Mouse (Mus musculus): ENCODE results near the gene C1qc.

C1qc gene

DNA sequence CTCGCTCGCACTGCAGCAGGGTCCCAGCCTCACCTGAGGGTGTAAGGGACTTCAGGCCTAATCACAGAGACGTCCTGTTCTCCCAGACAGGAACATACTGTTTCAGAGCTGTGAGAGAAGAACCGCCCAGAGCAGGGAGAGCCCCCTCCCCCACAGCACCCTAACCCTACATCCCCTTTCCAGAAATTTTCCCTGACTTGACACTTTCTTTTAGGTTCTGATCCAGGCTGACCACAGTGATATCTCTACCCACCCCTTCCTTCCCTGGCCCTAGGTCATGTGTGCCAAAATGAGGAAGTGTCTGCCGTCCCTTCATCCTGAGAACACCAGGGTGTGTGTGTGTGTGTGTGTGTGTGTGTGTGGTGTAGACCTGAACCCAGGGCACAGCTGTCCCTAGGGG, at the start of gene C1qc:
C1qc (minus strand) TSS at position 255 of the 400 bp plus-strand sequence.
- DNase-seq (ENCODE audit: low read depth): peak; percentile 76

DNA sequence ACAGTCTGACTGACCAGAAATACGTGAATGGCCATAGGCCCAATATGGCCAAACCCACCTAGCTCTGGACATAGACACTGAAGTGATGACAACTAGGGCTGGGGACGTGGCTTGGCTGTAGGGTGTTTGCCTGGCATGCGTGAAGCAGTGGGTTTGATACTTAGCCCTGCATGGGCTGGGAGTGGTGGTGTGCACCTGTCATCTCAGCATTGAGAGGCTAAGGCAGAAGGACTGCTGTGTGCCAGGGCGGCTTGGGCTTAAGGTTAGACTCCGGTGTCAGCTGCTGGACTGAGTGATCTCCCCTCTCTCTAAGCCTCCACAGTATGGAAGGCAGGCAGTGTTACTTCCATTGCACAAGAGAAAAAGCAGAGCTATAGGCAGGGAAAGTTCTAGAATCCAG, 45.1 kb upstream of the C1qc start:
- DNase-seq (ENCODE audit: low read depth): no peak

DNA sequence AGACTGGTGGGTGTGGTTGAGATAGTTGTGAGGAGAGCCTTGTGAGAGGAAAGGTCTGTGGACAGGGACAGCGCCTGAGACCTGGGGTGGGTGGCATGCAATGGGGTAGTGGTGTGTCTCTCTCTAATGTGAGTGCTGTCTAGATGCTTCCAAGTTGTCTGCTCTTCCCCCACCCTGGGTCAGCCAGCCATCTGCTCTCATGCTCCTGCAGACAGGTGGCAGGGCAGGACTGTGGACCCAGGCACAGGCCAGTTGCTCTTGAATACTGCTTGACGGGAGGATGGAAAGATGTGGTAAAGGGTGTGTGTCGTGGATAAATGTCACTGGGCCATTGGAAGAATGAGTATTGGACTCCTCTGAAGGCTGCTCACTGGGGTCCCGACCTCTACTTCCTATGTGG, 44.5 kb upstream of the C1qc start:
- no peak for DNase-seq (ENCODE audit: low read depth)

DNA sequence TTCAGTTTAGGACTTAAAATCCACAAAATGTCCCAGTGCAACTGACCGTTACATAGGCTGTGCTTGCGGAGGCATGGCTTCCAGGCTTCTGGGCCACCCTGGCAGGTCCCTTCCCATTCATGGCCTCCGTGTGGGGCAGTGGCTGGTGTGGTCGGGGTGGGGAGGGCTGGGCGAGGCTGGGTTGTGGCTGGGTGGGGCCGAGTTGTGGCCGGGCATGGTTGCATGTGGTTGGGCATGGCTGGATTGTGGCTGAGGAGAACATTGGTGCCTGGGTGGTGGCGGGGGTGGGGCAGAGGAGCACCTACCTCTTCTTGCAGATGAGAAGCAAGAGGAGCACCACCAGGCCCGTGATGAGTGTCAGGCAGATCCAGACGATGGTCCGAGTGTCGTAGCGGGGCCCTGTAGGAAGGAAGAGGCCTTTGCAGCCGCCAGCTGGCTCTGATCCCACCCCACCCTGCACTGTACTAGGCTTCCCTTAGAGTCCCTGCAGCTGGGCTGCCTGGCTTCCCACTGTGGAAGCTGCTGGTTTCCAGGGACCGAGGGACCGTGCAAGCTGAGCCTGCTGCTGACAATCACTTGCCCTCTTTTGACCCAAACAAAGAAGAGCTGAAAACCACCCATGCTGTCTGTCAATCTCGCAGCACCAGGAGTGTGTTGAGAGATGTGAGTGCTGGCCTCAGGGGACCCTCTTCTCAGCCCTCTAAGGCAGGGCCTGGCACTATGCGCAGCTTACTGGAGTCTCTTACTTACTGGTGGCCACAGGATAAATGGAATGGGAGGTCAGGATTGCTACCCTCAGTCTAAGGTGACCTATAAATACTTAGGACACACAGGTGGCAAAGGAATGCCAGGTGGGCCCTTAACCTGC, 42.1 kb upstream of the C1qc start:
- no peak for DNase-seq (ENCODE audit: low read depth)

DNA sequence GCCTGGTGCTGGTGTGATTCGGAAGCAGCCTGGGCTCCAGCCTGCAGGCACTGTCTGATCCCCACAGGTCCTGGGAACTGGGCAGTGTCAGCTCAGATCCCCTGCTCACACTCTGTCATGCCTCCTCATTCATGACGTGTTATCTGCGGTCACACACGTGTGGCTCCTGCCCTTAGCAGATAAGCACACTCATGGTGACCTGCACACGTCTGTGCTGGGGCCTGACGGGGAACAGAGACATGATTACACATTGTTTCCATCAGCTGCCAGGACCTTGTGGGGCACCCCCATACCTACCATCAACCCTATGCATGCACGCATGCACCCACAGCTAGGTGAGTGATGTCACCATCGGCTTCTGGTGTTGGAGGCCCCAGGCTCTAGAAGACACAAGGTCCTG, 37.6 kb upstream of the C1qc start:
- peak; percentile 11 for DNase-seq (ENCODE audit: low read depth)

DNA sequence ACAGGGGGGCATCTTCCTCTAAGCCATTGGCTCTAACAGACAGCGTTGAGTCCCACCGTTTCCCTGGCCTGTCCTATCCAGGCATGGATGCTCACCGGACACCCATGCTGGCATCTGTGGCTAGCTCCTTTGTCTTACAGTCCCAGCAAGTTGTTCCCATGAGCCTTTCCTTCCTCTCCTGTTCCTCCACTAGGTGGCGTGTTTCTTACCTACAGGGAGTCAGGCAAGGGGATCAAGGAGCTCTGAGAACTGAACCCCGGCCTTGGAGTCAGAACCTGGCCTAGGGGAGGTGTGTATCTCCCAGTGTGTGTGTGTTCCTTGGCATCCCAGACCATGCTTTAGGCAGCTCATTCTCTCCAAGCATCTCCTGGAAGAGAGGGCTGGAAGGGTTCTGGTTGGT, 36.1 kb upstream of the C1qc start:
- peak; percentile 58 for DNase-seq (ENCODE audit: low read depth)

DNA sequence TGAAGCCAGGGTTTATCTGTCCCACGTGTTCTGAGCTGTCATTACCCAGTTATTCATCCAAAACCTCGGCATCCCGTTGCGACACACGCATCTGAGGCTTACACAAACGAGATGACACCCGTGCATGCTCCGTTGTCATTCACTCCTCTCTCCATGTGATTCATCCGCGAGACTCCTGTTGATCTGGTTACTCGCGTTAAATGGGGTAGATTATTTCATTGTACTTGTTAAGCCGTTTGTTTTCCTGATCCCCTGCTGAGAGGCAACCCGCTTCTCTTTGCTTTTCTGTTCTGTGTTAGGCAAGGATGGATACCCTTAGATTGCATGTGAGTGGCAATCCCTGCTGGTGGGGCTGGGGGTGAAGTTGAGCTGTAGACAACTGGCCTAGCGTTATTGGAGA, 32.9 kb upstream of the C1qc start:
- DNase-seq (ENCODE audit: low read depth): no peak

DNA sequence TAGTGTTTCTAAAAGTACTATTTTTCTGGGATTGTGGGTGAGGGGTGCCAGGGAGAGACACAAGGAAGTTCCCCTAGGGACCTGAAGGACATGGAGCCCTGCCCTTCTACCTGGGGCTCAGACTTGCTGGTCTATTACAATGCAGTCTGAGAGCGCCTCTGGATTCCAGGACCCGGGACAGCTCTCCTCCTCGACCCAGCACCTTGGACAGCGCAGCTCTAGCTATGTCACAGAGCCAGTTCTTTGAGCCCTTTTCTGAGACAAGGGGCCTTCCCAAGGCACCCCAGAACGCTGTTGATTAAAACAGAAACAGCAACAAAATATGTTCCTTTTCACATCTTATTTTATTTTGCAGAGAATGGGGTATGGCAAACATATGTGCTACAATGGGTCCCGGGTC, 31.7 kb upstream of the C1qc start:
- peak; percentile 58 for DNase-seq (ENCODE audit: low read depth)

DNA sequence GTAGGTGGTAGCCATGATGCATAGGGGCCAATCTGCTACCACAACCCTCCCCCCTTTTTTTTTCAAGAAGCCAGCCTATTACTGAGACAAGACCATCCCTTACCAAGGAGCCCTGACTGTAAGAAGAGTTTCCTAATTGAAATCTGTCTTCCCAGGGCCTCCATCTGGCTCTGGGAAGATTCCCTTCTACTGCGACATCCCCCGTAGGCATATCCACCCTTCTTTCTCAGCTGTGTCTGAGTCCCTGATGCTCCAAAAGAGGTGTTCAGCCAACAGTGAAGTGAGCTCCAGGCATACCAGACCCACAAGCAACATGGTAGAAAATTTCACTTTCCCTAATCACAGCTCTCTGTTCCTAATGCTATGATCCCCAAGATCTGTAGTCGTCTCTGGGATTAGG, 26.7 kb upstream of the C1qc start:
- DNase-seq (ENCODE audit: low read depth): no peak

DNA sequence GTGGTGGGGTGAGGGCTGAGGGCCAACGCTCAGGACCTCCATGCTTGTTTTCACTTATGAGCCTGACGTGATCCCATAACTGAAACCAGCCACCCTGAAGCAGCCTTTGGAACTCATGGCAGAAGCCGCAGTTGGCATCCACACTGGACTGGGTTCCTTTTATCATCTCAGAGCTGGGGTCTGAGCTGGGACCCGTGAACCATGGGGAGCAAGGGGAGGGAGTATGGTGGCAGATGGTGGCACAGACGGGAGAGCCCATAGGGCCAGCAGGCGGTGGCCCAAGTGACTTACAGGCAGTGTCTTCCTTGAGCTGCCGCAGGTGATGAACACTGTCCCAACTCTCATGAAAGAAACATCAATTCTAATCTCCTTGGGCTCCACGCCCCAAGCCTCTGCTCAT, 26.0 kb upstream of the C1qc start:
- no peak for DNase-seq (ENCODE audit: low read depth)

DNA sequence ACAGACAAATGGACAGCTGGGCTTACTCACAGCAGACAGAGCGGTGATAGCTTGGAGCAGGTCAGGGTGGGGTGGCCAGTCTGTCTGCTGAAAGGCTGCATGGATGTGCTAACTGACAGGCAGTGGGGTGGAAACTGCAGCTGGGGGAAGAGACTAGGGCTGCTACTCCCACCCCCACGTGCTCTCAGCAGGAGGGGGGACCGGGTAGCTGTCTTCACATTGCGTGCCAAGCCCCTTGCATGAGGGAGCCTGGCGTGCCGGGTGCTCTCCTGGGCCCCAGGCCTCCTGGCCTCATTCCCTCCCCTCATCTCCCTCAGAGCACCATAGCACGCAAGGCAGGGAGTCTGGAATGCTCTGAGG, 24.3 kb upstream of the C1qc start:
- DNase-seq (ENCODE audit: low read depth): no peak

DNA sequence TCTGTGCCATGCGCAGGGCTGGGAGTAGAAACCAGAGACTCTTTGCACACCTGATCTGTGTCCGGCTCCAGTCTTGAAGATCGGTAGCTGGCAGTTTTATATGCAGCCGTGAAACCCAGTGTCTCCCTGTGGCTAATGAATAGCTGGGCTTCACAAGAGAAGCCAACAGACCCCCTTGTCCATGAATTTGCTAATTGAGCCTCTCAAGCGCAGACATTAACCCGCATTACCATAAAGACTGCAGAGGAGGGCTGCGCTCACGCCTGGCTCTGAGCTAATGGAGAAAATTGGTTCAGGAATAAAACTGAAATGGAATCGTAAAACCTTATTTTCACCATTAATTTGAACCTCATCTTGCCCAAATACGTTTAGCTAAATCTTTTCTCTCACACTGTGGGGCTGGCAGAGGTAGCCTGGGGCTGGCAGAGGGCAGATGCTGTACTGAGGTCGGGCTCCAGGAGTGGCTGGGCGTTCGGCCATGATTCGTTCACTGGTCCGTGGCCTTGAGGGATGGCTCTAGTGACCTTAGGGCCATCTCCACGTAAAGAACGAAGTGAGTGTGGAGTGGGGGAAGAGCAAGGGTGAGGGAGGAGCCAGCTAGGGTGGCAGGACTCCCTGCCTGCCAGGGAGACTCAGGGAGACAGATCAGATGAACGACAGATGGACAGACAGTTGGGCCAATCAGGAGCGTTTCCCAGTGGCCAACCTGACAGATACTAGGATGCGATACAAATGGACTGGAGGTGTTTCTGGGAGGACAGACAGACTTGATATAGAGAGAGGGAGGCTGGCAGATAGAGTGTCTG, 23.7 kb upstream of the C1qc start:
- DNase-seq (ENCODE audit: low read depth): no peak

DNA sequence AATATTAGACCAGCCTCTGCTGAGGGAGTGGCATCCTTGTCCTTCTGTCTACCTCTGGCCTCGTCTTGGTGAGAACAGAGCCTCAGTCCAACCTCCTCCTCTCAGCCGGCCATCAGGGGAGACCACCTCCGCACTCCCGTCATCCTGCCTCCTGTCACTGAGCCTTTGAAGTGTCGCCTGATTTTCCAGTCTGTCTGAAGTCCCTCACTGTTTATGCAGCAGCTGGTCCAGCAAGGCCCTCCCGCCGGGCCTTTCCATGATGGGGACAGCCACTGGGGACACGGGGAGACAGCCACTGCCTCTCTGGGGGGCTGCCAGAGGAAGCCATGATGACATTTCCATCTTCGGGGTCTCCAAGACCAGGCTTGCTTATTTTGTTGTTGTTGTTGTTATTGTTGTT, 20.0 kb upstream of the C1qc start:
- DNase-seq (ENCODE audit: low read depth): no peak

DNA sequence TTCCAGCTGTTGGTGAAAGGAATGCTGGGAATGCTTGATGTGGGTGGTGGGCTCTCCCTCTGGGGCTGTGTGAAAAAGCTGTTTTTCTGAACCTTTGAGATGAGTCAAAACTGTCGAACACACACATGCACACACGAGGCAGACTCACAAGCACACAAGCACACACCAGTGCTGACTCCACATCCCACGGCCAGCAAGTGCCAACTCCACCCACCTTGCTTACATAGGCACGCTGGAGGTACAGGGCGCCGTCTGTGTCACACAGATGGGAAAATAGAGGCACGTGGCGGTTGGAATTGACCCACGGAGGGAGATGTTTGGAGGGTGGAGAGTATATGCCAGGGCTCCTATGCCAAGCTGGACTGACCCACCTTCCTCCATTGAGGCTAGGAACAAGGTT, 18.9 kb upstream of the C1qc start:
- DNase-seq (ENCODE audit: low read depth): no peak

DNA sequence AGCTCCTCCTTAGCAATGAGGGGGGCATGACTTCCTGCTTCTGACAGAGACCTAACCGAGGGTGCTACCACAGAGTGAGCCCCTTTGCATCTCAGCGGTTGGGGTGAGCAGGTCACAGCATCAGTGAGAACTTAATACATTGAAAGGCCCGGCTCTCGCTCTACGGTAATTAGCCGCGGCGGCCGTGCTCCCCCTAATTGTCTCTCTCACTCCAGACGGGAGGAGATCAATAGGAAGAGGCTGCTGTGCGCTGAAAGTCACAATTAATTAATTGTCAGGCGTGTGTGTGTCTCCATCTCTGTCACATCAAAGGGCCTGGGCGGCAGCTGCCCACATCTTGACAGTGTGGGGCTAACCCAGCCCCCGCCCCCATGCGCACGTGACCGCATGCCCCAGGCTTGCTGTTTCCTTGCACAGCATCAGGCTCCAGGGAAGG, 18.4 kb upstream of the C1qc start:
- DNase-seq (ENCODE audit: low read depth): no peak

DNA sequence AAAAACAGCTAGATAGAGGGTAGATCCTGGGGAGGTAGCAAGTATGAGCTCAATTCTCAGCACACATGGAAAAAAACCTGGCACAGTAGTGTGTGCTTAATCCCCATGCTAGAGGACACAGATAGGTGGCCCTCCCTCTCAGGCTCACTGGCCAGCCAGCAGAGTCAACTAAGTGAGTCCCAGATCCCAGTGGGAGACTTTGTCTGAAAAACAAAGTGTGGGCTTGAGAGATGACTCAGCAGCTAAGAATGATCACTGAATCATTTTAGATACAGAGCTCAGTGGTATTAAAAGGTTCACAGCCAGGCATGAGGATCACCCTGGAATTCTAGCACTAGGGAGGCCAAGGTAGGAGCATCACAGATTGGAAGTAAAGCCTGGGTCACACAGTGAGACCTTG, 14.9 kb upstream of the C1qc start:
- DNase-seq (ENCODE audit: low read depth): no peak

DNA sequence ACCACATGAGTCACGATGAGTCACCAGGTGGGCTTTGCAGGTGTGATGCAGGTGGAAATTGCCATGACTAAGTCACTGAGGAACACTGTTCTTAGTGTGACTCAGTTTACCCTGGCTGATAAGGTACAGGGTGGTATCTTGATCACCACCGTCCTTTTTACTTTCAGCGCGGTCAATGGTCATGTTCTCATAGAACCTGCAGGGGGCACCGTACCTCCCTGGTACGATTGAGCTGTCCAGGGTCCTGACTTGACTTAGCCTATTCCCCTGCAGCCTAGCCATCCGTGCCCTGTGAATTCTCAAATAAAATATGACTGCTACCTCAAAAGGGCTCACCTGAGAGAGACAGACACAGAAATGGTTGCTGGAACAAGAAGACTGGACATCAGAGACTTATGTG, 14.2 kb upstream of the C1qc start:
- DNase-seq (ENCODE audit: low read depth): peak; percentile 69

DNA sequence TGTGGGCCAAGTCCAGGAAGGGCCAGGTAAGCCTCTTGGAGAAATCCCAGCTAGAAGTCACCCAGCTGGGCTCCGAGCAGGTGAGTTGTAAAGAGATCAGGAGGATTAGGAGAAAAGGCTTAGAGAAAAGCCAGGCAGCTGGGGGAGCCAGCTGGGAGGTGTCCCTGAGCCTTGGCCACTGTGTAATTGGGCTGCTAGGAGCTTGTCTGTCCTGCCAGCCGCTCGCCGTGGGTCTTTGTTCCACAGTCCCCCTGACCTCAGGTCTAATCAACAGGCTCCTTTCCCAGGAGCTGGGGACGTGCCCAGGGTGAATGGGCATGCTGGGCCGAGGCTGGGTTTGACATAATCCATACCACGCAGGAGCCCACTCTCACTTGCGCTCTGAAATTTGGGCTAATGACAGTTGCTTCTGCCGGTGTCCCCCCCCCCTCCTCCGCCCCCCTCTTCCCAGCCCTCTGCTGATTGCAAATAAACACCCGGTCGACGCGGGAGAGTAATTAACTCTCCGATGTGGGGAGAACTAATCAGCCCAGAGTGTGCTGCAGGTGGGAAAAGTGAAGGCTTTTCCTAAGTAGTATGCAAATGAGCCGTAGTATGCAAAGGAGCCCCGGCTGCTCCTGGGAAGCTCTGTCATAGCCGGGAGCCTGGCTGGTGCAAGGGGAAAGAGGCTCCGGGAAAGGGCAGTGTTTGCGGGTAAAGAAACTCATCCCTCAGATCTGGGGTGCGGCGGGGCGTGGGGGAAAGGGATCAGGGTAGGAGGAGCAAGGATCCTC, 12.1 kb upstream of the C1qc start:
- DNase-seq (ENCODE audit: low read depth): no peak

DNA sequence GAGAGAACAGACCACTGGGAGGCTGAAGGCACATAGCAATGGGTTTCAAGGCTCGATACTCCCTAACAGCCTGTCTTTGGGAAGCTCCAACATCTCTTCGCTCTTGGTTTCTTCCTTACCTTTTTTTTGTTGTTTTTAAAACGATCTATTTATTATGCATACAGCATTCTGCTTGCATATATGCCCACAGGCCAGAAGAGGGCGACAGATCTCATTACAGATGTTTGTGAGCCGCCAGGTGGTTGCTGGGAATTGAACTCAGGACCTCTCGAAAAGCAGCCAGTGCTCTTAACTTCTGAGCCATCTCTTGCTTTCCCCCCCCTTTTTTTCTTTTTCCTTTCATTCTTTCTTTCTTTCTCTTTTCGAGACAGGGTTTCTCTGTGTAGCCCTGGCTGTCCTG, 6.3 kb upstream of the C1qc start:
- peak; percentile 23 for DNase-seq (ENCODE audit: low read depth)

DNA sequence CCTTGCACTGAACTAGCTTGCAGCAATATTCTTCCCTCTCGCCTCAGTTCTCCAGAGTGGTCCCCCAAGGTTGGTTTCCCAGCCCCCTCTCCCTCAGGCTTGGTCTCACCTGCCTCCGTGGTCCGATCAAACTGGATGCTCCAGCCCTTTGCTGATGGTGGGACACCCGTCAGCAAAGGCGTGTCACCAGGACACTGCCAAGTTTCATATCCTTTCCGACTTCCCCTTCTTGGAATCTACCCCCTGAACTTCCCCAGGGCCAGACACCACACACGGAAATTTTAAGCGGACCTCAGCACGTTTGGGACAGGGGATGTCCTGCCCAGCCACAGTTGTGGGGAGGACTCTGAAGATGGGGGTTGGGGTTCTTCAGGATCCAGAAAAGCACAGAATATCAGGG, 5.8 kb upstream of the C1qc start, which contains the start of gene C1qa:
C1qa (minus strand) TSS at position 167 of the 400 bp plus-strand sequence.
- no peak for DNase-seq (ENCODE audit: low read depth)

DNA sequence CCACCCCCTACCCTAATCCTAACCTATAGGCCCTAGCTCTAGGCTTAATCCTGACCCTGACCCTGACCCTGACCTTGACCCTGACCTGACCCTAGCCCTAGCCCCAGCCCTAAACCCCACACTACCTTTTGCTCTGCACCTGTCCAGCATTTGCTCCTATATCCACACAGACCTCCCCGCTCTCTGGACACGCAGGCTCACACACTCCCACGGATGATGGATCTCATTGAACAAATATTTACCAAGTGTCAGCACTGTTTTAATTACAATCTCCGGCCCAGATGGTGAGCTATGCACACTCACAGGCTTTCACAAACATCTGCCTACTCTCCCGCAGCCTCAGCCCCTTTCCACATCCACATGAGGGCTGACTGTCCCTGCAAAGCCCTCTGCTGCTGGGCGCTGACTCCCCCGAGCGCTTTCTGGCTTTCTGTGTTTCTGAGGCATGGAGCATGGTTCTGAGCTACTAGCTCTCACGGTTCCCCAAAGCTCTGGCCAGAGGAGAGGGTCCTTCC, 5.3 kb upstream of the C1qc start:
- no peak for DNase-seq (ENCODE audit: low read depth)

DNA sequence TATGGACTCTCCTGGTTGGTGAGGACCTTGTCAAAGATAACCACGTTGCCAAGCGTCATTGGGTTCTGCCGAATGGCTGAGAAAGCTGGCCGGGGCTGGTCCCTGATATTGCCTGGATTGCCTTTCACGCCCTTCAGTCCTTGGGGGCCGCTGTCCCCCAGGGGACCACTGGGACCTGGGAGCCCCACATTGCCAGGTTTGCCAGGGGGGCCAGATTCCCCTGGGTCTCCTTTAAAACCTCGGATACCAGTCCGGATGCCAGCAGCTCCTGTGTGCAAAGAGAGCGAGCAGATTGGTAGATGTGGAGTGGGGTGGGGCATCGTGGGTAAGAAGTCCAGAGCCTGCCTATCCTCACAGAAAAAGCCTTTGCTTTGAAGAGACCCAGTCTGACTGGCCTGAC, 3.6 kb upstream of the C1qc start:
- no peak for DNase-seq (ENCODE audit: low read depth)
